Mouse (Mus musculus): ENCODE data around the gene Dscaml1.

Gene Dscaml1

GRCm38 (mm10) chr9:45426456-45426855, at the start of gene Dscaml1:
Gene Dscaml1 (plus strand): TSS chr9:45426628.
- no peak for DNase-seq

- no peak for DNase-seq
These were observed 49.5 kb upstream of the Dscaml1 start for GRCm38 (mm10) chr9:45376883-45377282.

GRCm38 (mm10) chr9:45380411-45381251, 45.8 kb upstream of the Dscaml1 start:
- DNase-seq: no peak

GRCm38 (mm10) chr9:45382336-45382735, 44.1 kb upstream of the Dscaml1 start:
- no peak for DNase-seq

- DNase-seq: no peak
These were observed 43.6 kb upstream of the Dscaml1 start for GRCm38 (mm10) chr9:45382834-45383233.

GRCm38 (mm10) chr9:45383883-45384282, 42.5 kb upstream of the Dscaml1 start:
- DNase-seq: no peak

- DNase-seq: no peak
These were observed 39.7 kb upstream of the Dscaml1 start for GRCm38 (mm10) chr9:45386698-45387097.

- DNase-seq: peak; percentile 76
These were observed 37.9 kb upstream of the Dscaml1 start for GRCm38 (mm10) chr9:45388385-45388994.

GRCm38 (mm10) chr9:45389596-45389995, 36.8 kb upstream of the Dscaml1 start:
- no peak for DNase-seq

- no peak for DNase-seq
These were observed 35.1 kb upstream of the Dscaml1 start for GRCm38 (mm10) chr9:45391299-45391698.

- DNase-seq: no peak
These were observed 31.2 kb upstream of the Dscaml1 start for GRCm38 (mm10) chr9:45395218-45395617.

- DNase-seq: no peak
These were observed 30.6 kb upstream of the Dscaml1 start for GRCm38 (mm10) chr9:45395796-45396195.

GRCm38 (mm10) chr9:45398336-45398735, 28.1 kb upstream of the Dscaml1 start:
- no peak for DNase-seq

GRCm38 (mm10) chr9:45399434-45399833, 27.0 kb upstream of the Dscaml1 start, which contains the start of gene Fxyd2:
Gene Fxyd2 (plus strand): TSS chr9:45399669.
- DNase-seq: no peak

- no peak for DNase-seq
These were observed 24.6 kb upstream of the Dscaml1 start for GRCm38 (mm10) chr9:45401851-45402250.

GRCm38 (mm10) chr9:45402957-45403356, 23.5 kb upstream of the Dscaml1 start:
- no peak for DNase-seq

GRCm38 (mm10) chr9:45405694-45406093, 20.7 kb upstream of the Dscaml1 start:
- DNase-seq: no peak

GRCm38 (mm10) chr9:45406808-45407207, 19.6 kb upstream of the Dscaml1 start:
- DNase-seq: no peak

GRCm38 (mm10) chr9:45407706-45408675, 18.4 kb upstream of the Dscaml1 start:
- peak; percentile 58 for DNase-seq

- no peak for DNase-seq
These were observed 16.2 kb upstream of the Dscaml1 start for GRCm38 (mm10) chr9:45410193-45410592.

- no peak for DNase-seq
These were observed 15.8 kb upstream of the Dscaml1 start for GRCm38 (mm10) chr9:45410614-45411013.

- DNase-seq: no peak
These were observed 15.3 kb upstream of the Dscaml1 start for GRCm38 (mm10) chr9:45411111-45411510.

GRCm38 (mm10) chr9:45411803-45412202, 14.6 kb upstream of the Dscaml1 start:
- no peak for DNase-seq

Data from liver (tissue).